Mouse (Mus musculus) gastrocnemius, postnatal 10 days (tissue): ENCODE data around the gene Myo1g. TPM values are rescaled to one million over a fixed set of nuclear protein-coding genes. Genes with fewer than 3 reads are reported as not detected.

Source experiments
- DNase-seq: peaks from one replicate; pipeline ENCODE4 v3.0.0; 2021; ENCODE audit warnings: mixed read lengths
- long read RNA-seq, 2 experiments: library from polyadenylated mRNA; stranded (forward); transcript quantifications; one replicate each; pipeline ENCODE4 v2.0.0; 2021
- total RNA-seq, 2 experiments: library from RNA; stranded (reverse); gene quantifications; 2 replicates each; pipeline ENCODE4 v1.2.3; 2021

Myo1g gene
- total RNA-seq: 1 to 10 TPM; 1.6 to 2.5 TPM
- long read RNA-seq, experiment 1, partial matches to known transcripts: 0 of 1 reads
- long read RNA-seq, experiment 1, other reads (novel, unspliced or antisense): 1 of 1 reads
- long read RNA-seq, experiment 2, partial matches to known transcripts: 2 of 2 reads
- long read RNA-seq, experiment 2, other reads (novel, unspliced or antisense): 0 of 2 reads

DNA sequence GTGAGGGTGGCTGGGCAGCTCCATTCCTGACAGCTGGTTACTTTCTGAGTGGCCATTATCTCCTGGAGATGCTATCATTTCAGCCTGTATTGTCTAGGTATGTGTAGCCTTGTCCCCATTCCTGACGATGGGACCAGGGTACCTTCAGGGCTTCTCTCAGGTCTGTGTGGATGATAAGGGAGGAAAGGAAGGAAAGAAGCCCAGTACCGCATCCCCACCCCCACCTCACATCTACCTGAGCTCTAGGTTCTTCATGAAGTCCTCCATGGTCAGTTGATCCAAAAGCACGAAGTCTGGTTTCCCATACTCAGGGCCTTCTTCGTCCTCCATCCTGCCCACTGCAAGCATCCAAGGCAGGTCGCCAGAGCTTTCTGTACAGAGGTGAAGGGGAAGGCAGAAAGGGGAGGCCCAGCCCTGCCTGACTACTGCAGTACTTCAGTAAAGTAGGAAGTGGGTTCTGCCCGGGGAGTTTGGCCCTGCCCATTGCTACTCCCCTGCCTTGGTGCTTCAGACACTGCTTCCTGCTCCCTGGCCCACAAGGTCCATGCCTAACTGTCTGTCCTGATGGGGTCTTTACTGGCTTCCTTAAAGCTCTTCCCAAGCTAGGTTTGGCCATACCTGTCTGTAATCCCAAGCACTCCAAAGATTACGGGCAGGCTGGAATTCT, at the start of gene Myo1g:
Gene Myo1g (minus strand): TSS at position 459 of the 667 bp plus-strand sequence.
- no peak for DNase-seq

DNA sequence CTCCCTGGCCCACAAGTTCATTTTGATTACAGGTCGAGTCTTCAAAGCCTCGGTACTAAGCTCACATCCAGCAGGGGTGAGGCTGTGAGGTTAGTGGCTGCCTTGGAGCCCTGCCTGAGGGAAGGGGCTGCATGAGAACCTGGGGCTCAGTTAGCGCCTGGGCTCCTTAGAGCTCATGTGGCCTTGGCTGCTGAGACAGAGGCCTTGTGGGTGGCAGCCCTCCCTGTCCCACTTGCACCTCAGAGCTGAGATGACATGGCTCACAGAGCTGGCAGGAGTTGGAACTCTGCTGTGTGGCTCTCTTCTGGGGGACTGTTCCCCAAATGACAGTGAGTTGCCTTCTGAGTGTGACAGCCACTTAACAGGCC, 48.6 kb upstream of the Myo1g start:
- no peak for DNase-seq

DNA sequence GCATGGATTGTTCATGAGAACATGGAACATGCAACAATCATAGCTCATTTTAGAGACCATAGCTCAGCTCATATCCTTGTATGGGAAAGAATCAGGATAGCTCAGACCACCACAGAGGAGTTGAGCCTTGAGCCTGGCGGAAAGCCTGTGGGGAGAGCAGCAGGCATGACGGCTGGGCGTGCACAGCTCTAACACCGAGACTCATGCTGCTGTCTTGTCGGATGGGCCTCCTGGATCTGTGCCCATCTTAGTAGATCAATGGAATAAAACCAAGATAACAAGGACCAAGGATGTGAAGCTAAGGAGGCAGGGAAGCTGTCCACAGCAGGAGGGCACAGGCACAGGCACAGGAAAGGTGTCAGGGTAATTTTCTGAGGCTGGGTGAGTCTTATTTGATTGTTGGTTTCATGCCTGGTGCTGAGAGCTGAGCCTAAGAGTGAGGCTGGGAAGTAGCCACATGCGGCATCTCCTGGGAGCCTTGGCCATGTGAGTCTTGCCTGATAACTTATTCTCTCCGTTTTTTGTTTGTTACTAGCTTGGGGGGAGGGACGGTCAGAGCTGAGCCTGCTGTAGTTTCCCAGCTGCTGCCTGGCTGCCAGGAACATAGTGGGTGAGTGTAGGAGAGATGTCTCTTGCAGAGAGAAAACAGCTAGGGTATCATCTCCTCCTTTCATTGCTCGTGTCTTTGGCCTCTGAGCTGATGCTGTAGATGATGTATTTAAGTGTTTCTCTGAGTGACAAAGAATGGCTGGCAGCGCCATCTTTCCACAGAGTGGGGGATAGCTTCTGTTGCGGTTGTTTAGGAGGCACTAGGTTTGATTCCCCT, 48.0 kb upstream of the Myo1g start:
- no peak for DNase-seq

DNA sequence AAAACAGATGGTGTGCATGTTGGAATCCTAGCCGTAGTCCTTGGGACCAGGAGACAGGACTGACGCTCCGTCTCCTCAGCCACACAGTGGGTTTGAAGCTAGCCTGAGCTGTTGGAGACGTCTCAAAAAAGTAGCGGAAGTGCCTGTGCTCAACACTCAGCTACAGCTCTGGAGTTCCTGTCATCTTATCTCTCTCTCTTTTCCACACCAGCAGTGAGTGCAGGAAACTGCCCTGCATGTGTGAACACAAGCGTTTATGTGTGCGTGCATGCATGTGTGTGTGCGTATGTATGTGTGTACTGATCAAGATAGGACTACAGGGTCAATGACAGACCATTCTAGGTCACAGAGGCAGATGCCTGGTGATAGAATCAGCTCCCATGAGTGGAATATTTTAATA, 47.2 kb upstream of the Myo1g start:
- no peak for DNase-seq

DNA sequence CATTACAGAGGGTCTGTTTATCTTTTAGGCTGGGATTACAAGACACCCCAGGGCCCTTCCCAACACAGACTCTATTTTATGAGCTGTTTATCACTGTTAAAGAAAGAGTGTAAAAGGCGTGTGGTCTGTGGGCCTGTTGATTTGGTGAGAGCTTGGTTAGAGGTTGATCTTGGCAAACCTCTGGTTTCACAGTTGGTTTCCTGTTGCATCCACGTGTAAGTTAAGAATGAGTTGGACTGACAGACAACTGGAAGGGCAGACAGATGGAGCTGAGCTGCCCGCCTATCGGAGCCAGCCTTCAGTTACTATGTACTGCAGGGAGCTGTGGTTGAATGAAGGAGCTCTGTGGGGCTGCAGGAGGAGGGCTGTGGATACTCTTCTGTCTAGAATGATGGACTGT, 45.7 kb upstream of the Myo1g start:
- no peak for DNase-seq

DNA sequence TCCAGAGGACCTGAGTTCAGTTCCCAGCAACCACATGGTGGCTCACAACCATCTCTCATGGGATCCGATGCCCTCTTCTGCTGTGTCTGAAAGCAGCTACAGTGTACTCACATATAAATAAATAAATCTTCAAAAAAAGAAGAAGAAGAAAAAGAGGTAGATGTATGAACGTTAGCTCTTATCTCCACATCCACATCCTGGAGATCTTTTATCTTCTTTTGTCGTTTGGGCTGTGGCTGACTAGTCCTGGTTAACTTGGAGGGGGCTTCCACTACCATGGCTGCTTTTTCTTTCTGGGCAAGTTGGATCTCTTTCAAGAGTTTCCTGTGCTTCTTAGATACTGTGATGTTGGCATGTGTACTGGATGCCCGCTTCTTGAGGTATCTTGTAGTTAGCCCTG, 42.4 kb upstream of the Myo1g start:
- DNase-seq: no peak

DNA sequence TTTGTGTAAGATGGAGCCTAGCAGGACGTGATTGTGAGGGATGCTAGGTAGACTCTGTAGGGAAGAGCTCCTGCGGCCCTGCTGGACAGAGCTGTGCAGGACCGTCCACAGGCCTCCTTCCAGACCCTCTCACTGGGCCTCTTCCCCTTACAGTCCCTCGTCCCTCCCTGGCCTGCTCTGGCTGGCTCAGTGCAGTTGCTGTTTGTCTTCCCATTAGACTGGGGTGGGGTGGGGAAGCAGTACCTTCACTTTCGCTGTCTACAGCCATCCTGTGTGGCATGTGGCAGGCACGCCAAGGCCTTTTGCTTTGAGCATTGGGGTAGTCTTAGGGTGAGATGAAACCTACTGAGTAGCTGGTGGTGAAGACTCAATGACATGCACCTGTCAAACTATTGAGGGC, 41.6 kb upstream of the Myo1g start:
- DNase-seq: no peak

DNA sequence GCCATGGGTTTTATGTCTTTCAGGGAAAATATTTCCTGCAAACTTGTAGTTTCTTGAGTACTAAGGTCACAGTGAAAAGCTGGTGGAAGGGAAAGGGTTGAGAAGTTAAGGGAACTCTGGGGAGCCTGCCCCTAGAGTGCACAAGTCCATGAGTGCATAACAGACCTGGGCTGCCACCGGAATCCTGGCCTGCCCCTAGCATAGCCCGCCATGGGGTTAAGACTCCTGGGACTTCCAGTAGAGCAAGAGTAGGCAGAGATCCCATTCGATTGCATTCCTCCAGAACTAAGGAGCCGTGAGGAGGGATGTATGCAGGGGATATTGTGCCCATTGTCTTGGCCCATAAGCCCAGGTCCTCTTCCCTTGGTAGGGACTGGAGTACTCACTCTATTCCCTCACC, 40.7 kb upstream of the Myo1g start:
- DNase-seq: no peak

DNA sequence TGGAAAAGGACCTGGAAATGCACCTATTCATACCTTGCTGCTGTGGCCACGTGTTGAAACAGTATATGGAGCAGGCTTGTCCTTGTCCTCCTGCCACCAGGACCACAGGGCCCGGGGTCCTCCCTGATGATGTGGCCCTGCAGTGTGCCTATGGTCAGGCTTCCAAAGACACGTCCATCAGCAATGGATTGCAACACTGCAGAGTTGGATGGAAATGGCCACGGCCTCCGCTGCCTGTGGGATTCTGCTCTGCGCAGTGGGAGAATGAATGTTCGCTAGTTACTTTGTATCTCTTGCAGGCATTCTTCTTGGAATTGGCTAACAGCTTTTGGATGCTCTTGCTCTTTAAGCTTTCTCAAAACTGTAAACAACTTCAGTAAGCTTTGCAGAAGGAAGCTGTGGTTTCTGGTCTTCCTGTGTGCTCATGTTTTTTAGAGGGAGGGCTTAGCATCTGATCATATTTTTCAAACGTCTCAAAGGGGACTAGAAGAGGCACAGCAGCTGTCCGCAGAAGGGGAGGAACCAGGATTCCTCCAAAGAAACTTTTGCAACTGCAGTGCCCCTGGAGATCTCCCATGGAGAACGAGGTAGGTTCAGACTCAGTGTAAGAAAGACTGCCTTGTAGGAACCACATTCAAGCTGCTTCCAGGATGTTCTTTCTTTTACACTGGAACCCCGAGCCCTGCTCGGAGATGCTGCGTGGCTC, 40.0 kb upstream of the Myo1g start:
- DNase-seq: peak; percentile 10

DNA sequence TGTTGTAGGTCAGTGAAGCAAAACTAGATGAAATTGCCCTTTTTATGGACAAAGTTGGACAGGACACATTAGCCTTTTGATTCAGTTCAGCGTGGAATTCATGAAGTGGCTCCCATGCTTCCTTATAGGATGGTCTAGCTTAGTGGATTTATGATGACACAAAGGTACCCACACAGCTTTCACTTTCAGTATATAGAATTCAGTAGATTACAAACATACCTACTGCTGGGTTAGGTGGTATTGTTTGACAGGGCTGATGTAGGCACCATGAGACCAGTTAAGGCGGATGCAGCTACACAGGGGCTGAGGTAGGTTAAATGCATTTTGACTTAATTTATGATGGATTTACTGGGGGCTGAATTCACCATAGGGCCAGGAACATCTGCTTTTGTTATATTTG, 39.2 kb upstream of the Myo1g start:
- DNase-seq: no peak

DNA sequence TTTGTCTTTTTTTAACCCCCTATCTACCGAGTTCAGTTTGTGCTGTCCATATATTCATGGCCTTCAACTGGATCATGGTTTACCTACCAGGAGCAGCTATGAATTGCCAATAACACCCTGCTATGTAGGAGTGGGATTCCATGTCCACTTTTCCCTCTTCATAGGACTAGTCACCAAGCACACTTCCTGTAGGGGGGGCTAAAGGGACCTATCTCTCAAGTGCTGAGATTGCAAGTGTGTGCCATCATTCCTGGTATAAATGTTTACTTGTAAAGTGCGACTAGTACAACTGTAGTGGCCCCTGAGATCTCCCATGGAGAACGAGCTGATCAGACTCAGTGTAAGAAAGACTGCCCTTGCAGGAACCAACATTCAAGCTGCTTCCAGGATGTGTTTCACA, 37.5 kb upstream of the Myo1g start:
- no peak for DNase-seq

DNA sequence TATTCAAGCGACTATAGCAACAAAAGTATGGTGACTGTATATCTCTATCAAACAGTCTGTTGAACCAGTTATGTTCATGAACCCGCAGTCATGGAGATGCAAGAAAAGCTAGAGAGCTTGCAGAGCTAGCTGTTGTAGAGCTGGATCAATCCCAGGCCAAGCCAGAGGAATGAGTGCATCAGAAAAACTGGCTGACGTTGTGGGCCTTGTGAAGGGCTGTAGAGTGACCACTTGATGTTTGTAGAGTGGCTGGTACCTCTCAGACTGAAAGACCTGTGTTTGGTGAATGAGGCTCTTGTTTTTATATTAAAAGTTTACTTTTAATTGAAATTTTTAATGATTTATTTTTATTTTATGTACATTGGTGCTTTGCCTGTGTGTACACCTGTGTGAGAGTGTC, 29.4 kb upstream of the Myo1g start:
- no peak for DNase-seq

DNA sequence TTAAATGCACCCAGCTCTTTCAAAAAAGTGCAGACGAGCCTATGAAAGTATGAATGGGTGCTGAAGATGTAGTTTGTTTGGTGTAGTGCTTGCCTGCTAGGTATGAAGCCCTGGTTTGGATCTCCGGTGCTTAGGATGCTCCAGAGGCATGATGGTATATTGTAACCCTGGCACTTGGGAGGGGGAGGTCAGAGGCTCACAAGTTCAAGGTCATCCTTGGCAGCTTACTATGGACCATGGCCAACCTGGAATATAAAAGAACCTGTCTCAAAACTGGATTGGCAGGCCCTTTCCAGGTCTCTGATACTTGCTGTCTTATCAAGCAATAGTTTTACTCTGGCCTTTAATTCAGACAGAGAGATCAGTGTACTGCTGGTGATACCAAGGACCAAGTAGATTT, 29.0 kb upstream of the Myo1g start:
- no peak for DNase-seq

DNA sequence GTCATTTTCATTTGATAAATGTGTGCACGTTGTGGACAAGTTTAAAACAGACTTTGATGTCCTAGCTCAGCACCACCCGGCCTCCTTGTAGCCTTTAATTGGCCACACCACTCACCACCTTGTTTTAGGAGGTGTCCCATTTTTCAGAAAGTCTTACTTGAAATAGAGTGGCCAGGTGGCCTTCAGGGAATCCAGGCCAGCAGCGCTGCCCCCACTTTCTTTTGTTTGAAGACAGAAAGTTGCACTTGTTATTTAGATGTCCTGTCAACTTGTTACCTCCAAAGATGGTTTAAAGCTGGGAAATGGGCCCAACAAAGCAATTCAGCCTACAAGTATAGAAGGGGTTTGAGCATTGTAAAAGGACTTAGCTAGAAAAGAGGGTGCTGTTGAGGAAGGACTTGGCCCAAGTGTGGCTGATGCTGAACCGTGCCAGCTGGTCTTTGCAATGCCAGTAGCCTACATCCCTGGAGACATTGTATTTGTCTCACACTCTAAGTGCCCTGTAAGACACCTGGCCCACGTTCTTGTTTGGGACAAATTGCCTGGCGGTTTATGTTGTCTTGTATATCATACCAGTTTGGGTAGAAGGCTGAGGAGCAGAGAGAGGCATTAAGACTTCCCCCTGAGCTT, 27.0 kb upstream of the Myo1g start:
- DNase-seq: no peak

DNA sequence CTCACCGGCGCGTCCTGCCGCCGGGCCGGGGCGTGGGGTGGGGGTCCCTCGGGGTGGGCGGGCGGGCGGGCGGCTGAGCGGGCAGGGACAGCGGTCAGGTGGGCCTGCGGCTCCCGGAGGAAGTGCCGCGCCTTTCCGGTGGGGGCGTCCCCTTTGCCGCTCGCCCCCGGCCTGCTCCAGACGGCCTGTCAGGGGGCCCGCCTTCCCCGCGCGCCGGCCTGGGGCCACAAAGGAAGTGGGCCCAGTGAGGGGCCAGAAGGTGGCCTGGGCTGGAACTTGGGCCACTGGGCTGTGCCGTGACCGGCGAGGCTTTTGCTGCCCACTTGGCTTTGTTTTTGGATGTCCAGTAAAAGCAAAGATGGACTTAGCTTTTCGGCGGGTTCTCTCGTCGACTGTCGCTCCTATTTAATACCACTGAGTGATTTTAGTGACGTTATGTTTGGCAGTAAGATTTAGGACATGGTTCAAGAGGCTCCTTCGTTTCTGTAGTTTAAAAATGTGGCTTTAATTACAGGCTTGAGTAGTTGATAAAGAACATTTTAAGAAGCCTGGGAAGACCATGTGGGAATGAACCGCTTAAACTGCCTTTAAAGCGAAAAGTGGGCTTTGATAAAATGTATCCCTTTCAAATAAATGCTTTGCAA, 26.4 kb upstream of the Myo1g start:
- peak; percentile 66 for DNase-seq

DNA sequence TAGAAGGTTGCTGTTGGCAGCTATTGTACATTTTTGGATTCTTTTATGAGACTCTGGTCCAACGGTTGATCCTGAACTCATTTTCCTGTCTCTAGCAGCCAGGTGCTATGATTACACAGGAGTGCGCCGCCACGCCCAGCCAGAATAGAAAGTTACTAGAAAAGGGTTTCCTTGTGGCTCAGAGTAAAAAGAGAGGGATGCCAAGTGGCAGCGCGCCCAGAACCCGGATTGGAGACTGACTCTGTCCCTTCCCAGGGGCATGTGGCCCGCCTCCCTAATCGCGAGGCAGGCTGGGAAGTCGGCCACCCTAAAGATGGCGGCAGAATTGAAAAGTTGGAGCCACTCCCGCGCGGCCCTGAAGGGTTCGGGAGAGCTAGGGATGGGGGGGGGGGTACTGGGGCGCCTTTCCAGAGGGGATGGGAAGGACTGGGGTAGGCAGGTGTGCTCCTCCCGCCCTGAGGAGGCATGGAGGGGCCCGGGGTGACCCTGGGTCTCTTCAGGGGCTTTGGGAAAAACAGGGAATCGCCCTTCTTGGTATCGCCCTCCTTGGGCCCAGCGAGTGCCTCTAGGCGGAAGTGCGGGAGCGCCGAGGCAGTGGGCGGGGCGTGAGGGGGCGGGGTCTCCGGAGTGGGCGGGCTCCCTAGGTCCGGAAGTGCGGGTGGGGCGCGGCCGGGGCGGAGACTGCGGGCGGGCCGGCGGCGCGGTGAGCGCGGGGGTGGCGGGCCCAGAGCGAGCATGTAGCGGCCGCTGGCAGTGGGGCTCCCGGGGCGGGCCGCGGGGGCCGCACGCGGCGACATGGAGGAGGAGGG, 25.6 kb upstream of the Myo1g start, which contains the start of gene Ccm2:
Gene Ccm2 (plus strand): TSS at position 683 of the 809 bp plus-strand sequence.
- DNase-seq: peak; percentile 99

DNA sequence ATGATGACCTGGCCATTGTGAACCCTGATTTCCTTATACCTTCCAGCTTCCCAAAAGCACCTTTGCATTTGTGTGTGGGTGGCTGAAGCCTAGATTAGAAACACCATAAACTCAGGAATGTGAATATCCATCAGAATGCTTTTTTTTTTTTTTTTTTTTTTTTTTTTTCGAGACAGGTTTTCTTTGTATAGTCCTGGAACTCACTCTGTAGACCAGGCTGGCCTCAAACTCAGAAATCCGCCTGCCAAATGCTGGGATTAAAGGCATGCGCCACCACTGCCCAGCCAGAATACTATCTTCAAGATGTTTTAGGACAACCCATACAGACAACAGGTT, 25.1 kb upstream of the Myo1g start:
- no peak for DNase-seq

DNA sequence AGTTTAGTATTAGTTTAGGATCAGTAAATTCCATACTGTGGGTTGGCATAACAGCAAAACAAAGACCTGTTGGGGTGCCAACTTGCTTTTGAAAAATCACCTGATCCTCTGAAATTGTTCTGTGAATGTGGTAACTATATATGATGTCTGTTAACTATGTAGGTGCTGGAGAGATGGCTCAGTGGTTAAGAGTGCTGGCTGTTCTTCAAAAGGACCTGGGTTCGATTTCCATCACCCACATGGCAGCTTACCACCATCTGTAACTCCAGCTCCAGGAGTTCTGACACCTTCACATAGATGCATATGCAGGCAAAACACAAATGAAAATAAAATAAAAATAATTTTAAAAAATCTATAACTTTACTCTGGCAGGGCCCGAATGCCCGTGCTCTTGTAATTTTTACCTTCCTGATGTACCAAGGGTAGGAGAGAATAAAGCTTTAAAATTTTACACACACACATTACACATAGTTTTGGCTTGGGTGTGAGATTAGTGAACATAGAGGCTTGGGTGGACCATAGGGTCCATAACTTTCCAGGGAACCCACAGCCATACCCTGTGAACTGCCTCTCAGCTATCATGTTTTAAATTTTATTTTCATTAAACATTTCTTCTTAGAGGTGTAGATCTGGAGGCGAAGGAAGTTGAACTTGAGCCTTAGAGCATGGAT, 24.6 kb upstream of the Myo1g start:
- DNase-seq: no peak

DNA sequence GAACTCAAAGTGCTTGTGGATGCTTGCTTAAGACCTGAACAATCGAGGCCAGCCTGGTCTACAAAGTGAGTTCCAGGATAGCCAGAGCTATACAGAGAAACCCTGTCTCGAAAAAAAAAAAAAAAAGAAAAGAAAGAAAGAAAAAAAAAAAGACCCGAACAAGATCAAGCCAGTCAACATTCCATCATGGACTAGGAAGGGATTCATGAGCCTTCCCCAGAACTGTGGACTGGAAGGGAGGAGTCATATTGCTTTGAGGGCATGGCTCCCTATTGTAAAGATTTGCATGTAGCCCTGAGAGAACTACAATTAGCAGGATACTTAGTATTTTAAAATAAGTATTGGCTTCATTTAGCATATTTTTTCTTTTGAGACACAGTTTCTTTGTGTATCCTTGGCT, 23.9 kb upstream of the Myo1g start:
- DNase-seq: no peak

DNA sequence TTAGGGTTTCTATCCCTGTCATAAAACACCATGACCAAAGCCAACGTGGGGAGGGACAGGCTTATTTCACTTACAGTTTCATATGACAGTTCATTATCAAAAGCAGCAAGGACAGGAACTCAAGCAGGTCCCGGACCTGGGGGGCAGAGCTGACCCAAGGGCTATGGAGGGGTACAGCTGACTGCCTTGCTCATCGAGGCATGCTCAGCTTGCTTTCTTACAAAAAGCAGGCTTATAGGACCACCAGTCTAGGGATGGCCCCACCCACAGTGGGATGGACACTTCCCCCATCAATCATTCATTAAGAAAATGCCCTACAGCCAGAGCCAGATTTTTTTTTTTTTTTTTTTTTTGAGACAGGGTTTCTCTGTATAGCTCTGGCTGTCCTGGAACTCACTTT, 10.0 kb upstream of the Myo1g start:
- DNase-seq: no peak

DNA sequence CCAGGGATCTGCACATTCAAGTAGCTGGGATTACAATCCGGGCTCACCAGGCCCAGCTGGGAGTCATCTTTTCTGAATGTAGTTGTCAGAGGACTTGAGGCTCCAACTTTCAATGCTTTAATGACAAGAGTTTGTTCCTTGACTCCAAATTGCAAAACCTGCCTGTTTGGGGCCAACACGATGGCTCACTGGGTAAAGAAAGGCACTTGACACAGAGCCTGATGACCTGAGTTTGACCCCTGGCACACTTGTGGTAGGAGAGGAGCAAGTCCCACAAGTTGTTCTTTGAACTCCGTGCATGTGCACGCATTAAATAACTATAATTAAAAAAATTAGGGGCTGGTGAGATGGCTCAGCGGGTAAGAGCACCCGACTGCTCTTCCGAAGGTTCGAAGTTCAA, 9.2 kb upstream of the Myo1g start:
- DNase-seq: no peak
